Mouse (Mus musculus): ENCODE data around the gene Crebrf. TPM values are rescaled to one million over a fixed set of nuclear protein-coding genes. Genes with fewer than 3 reads are reported as not detected.
A peak's percentile ranks its signal among the peaks of the same experiment; 100 is the strongest.

Crebrf gene
- 3.8 and 4.6 TPM in 2 replicates for polyA plus RNA-seq (2014; fragmentation: Nextera tagmentation; extraction: Ambion mirVana)

- Histone ChIP-seq H3K4me2 (peak within 1 kb of the TSS; percentile 72), H3K27me3 (ENCODE audit: control insufficient read depth, insufficient read depth, low read length) (no peaks in the 10 kb centered on the region), H3K9me3 (replicated peaks; ENCODE audit: control insufficient read depth, low read length) (no peaks in the 10 kb centered on the region), H3K9ac (ENCODE audit: low read depth, low read length) (peak within 1 kb of the TSS; percentile 83), H3K36me3 (ENCODE audit: control insufficient read depth, insufficient read depth, low read length) (no peaks in the 10 kb centered on the region), H3K27ac (ENCODE audit: low read depth, low read length) (peak within 1 kb of the TSS; percentile 90), H3K4me3 (ENCODE audit: low read depth, low read length) (peak within 1 kb of the TSS; percentile 96), H3K4me1 (ENCODE audit: control insufficient read depth, insufficient read depth, low read length) (peaks cover 9% of the 10 kb centered on the region)
- ATAC-seq (replicated peaks; ENCODE audit: insufficient number of reproducible peaks, low FRiP score, low TSS enrichment), result peak; percentile 88
- WGBS (ENCODE audit: insufficient replicate concordance), result under 1% methylated on average over 41 of the region's 41 CpGs
Observed at GRCm38 (mm10) chr17:26715271-26715758, at the start of gene Crebrf. TSS of gene Crebrf (plus strand) at chr17:26715650.

- H3K4me1 ChIP-seq (ENCODE audit: control insufficient read depth, insufficient read depth, low read length), result no peaks in the 10 kb centered on the region
- H3K27me3 ChIP-seq (ENCODE audit: control insufficient read depth, insufficient read depth, low read length), result no peaks in the 10 kb centered on the region
- no peak overlapping the region for H3K27ac ChIP-seq (ENCODE audit: low read depth, low read length)
- no peaks in the 10 kb centered on the region for H3K9me3 ChIP-seq (replicated peaks; ENCODE audit: control insufficient read depth, low read length)
- H3K4me2 ChIP-seq, result no peak overlapping the region
- H3K9ac ChIP-seq (ENCODE audit: low read depth, low read length), result no peak overlapping the region
- WGBS (ENCODE audit: insufficient replicate concordance), result 42% methylated on average over 4 of the region's 4 CpGs
- ATAC-seq (replicated peaks; ENCODE audit: insufficient number of reproducible peaks, low FRiP score, low TSS enrichment), result no peak
- H3K4me3 ChIP-seq (ENCODE audit: low read depth, low read length), result no peak overlapping the region
- no peaks in the 10 kb centered on the region for H3K36me3 ChIP-seq (ENCODE audit: control insufficient read depth, insufficient read depth, low read length)
Observed at GRCm38 (mm10) chr17:26671268-26671667, 44.2 kb upstream of the Crebrf start.

- H3K9ac ChIP-seq (ENCODE audit: low read depth, low read length), result no peak overlapping the region
- H3K4me3 ChIP-seq (ENCODE audit: low read depth, low read length), result peak overlapping the region; percentile 81
- no peaks in the 10 kb centered on the region for H3K27me3 ChIP-seq (ENCODE audit: control insufficient read depth, insufficient read depth, low read length)
- H3K36me3 ChIP-seq (ENCODE audit: control insufficient read depth, insufficient read depth, low read length), result no peaks in the 10 kb centered on the region
- ATAC-seq (replicated peaks; ENCODE audit: insufficient number of reproducible peaks, low FRiP score, low TSS enrichment), result no peak
- 21% methylated on average over 7 of the region's 7 CpGs for WGBS (ENCODE audit: insufficient replicate concordance)
- peak overlapping the region; percentile 84 for H3K4me2 ChIP-seq
- no peak overlapping the region for H3K27ac ChIP-seq (ENCODE audit: low read depth, low read length)
- peaks cover 15% of the 10 kb centered on the region for H3K4me1 ChIP-seq (ENCODE audit: control insufficient read depth, insufficient read depth, low read length)
- no peaks in the 10 kb centered on the region for H3K9me3 ChIP-seq (replicated peaks; ENCODE audit: control insufficient read depth, low read length)
Observed at GRCm38 (mm10) chr17:26675845-26676244, 39.6 kb upstream of the Crebrf start.

GRCm38 (mm10) chr17:26676252-26676615 lies 39.2 kb upstream of the Crebrf start:
- H3K4me2 ChIP-seq, result peak overlapping the region; percentile 84
- peak; percentile 91 for ATAC-seq (replicated peaks; ENCODE audit: insufficient number of reproducible peaks, low FRiP score, low TSS enrichment)
- peaks cover 15% of the 10 kb centered on the region for H3K4me1 ChIP-seq (ENCODE audit: control insufficient read depth, insufficient read depth, low read length)
- no peaks in the 10 kb centered on the region for H3K27me3 ChIP-seq (ENCODE audit: control insufficient read depth, insufficient read depth, low read length)
- H3K9ac ChIP-seq (ENCODE audit: low read depth, low read length), result peak overlapping the region; percentile 86
- H3K9me3 ChIP-seq (replicated peaks; ENCODE audit: control insufficient read depth, low read length), result no peaks in the 10 kb centered on the region
- peak overlapping the region; percentile 81 for H3K4me3 ChIP-seq (ENCODE audit: low read depth, low read length)
- peak overlapping the region; percentile 86 for H3K27ac ChIP-seq (ENCODE audit: low read depth, low read length)
- H3K36me3 ChIP-seq (ENCODE audit: control insufficient read depth, insufficient read depth, low read length), result no peaks in the 10 kb centered on the region; the same call in 1 of the 2 replicates
- WGBS (ENCODE audit: insufficient replicate concordance), result under 1% methylated on average over 30 of the region's 30 CpGs

- Histone ChIP-seq H3K4me2 (peak overlapping the region; percentile 84), H3K9me3 (replicated peaks; ENCODE audit: control insufficient read depth, low read length) (no peaks in the 10 kb centered on the region), H3K4me1 (ENCODE audit: control insufficient read depth, insufficient read depth, low read length) (peaks cover 15% of the 10 kb centered on the region), H3K9ac (ENCODE audit: low read depth, low read length) (peak overlapping the region; percentile 86), H3K36me3 (ENCODE audit: control insufficient read depth, insufficient read depth, low read length) (no peaks in the 10 kb centered on the region; the same call in 1 of the 2 replicates), H3K27ac (ENCODE audit: low read depth, low read length) (peak overlapping the region; percentile 86), H3K27me3 (ENCODE audit: control insufficient read depth, insufficient read depth, low read length) (no peaks in the 10 kb centered on the region), H3K4me3 (ENCODE audit: low read depth, low read length) (peak overlapping the region; percentile 81)
- WGBS (ENCODE audit: insufficient replicate concordance), result 2% methylated on average over 26 of the region's 26 CpGs
- ATAC-seq (replicated peaks; ENCODE audit: insufficient number of reproducible peaks, low FRiP score, low TSS enrichment), result peak; percentile 87
Observed at GRCm38 (mm10) chr17:26676616-26677376, 38.7 kb upstream of the Crebrf start.

GRCm38 (mm10) chr17:26677711-26678637 lies 37.5 kb upstream of the Crebrf start:
- Histone ChIP-seq H3K4me2 (peak overlapping the region; percentile 84), H3K4me3 (ENCODE audit: low read depth, low read length) (0 out of 2 replicates have a peak overlapping the region, but pooled peaks have one; percentile 81), H3K27ac (ENCODE audit: low read depth, low read length) (no peak overlapping the region)

GRCm38 (mm10) chr17:26681276-26681675 lies 34.2 kb upstream of the Crebrf start:
- no peak overlapping the region for H3K4me2 ChIP-seq
- no peaks in the 10 kb centered on the region for H3K27me3 ChIP-seq (ENCODE audit: control insufficient read depth, insufficient read depth, low read length)
- no peaks in the 10 kb centered on the region; the same call in 1 of the 2 replicates for H3K36me3 ChIP-seq (ENCODE audit: control insufficient read depth, insufficient read depth, low read length)
- 86% methylated on average over 6 of the region's 6 CpGs for WGBS (ENCODE audit: insufficient replicate concordance)
- H3K4me1 ChIP-seq (ENCODE audit: control insufficient read depth, insufficient read depth, low read length), result peaks cover 15% of the 10 kb centered on the region
- no peak overlapping the region for H3K4me3 ChIP-seq (ENCODE audit: low read depth, low read length)
- H3K9ac ChIP-seq (ENCODE audit: low read depth, low read length), result no peak overlapping the region
- no peak for ATAC-seq (replicated peaks; ENCODE audit: insufficient number of reproducible peaks, low FRiP score, low TSS enrichment)
- no peak overlapping the region for H3K27ac ChIP-seq (ENCODE audit: low read depth, low read length)
- no peaks in the 10 kb centered on the region for H3K9me3 ChIP-seq (replicated peaks; ENCODE audit: control insufficient read depth, low read length)

More at GRCm38 (mm10) chr17:26677711-26678637, 37.5 kb upstream of the Crebrf start:
- no peak overlapping the region for H3K9ac ChIP-seq (ENCODE audit: low read depth, low read length)
- 82% methylated on average over 7 of the region's 7 CpGs for WGBS (ENCODE audit: insufficient replicate concordance)
- ATAC-seq (replicated peaks; ENCODE audit: insufficient number of reproducible peaks, low FRiP score, low TSS enrichment), result no peak
- peaks cover 15% of the 10 kb centered on the region for H3K4me1 ChIP-seq (ENCODE audit: control insufficient read depth, insufficient read depth, low read length)
- no peaks in the 10 kb centered on the region; the same call in 1 of the 2 replicates for H3K36me3 ChIP-seq (ENCODE audit: control insufficient read depth, insufficient read depth, low read length)
- no peaks in the 10 kb centered on the region for H3K9me3 ChIP-seq (replicated peaks; ENCODE audit: control insufficient read depth, low read length)
- no peaks in the 10 kb centered on the region for H3K27me3 ChIP-seq (ENCODE audit: control insufficient read depth, insufficient read depth, low read length)

GRCm38 (mm10) chr17:26686334-26687000 lies 29.0 kb upstream of the Crebrf start:
- no peaks in the 10 kb centered on the region for H3K27me3 ChIP-seq (ENCODE audit: control insufficient read depth, insufficient read depth, low read length)
- ATAC-seq (replicated peaks; ENCODE audit: insufficient number of reproducible peaks, low FRiP score, low TSS enrichment), result no peak
- H3K9me3 ChIP-seq (replicated peaks; ENCODE audit: control insufficient read depth, low read length), result no peaks in the 10 kb centered on the region
- no peak overlapping the region for H3K27ac ChIP-seq (ENCODE audit: low read depth, low read length)
- H3K36me3 ChIP-seq (ENCODE audit: control insufficient read depth, insufficient read depth, low read length), result no peaks in the 10 kb centered on the region
- 83% methylated on average over 17 of the region's 17 CpGs for WGBS (ENCODE audit: insufficient replicate concordance)
- H3K4me2 ChIP-seq, result no peak overlapping the region
- H3K4me3 ChIP-seq (ENCODE audit: low read depth, low read length), result no peak overlapping the region
- peaks cover 15% of the 10 kb centered on the region for H3K4me1 ChIP-seq (ENCODE audit: control insufficient read depth, insufficient read depth, low read length)
- no peak overlapping the region for H3K9ac ChIP-seq (ENCODE audit: low read depth, low read length)

Measured in heart, embryonic 11.5 days (tissue).